Mouse (Mus musculus) hindbrain, embryonic 13.5 days (tissue): ENCODE results near the gene Gm8082. TPM values are rescaled to one million over a fixed set of nuclear protein-coding genes. Genes with fewer than 3 reads are reported as not detected.
"Not testable (repeated sequence)": the region's sequence is repeated elsewhere in the genome, so short reads cannot be mapped to it uniquely, and the experiment has no call there.

Experiments used
- ATAC-seq: fragments of 200-750 bp; cut with Nextera tagmentation; 2 replicates; pipeline ENCODE4 v1.8.0; 2017; ENCODE audit warnings: moderate TSS enrichment; ENCODE audit not compliant: low FRiP score
- H3K27ac ChIP-seq: fragments of 300-500 bp; sonication (generic); 2 replicates; pipeline ENCODE4 v1.5.1; 2015; ENCODE audit warnings: inconsistent platforms, mild to moderate bottlenecking, moderate library complexity
- H3K27me3 ChIP-seq: fragments of 300-500 bp; sonication (generic); 2 replicates; pipeline ENCODE4 v1.6.1; 2015; ENCODE audit warnings: mild to moderate bottlenecking, inconsistent platforms
- H3K36me3 ChIP-seq: fragments of 300-500 bp; sonication (generic); 2 replicates; pipeline ENCODE4 v1.6.1; 2015; ENCODE audit warnings: mild to moderate bottlenecking, inconsistent platforms
- H3K4me1 ChIP-seq: fragments of 300-500 bp; sonication (generic); replicated peaks from 2 replicates; pipeline ENCODE4 v1.6.1; 2015; ENCODE audit warnings: inconsistent platforms
- H3K4me2 ChIP-seq: fragments of 300-500 bp; sonication (generic); 2 replicates; pipeline ENCODE4 v1.6.1; 2015; ENCODE audit warnings: inconsistent platforms, mild to moderate bottlenecking, moderate library complexity
- H3K4me3 ChIP-seq: fragments of 300-500 bp; sonication (generic); 2 replicates; pipeline ENCODE4 v1.5.1; 2015; ENCODE audit warnings: mild to moderate bottlenecking, inconsistent platforms
- H3K9ac ChIP-seq: fragments of 300-500 bp; sonication (generic); 2 replicates; pipeline ENCODE4 v1.6.1; 2015; ENCODE audit warnings: mild to moderate bottlenecking, inconsistent platforms
- H3K9me3 ChIP-seq: fragments of 300-500 bp; sonication (generic); 2 replicates; pipeline ENCODE4 v1.6.1; 2016; ENCODE audit warnings: inconsistent platforms
- WGBS: fragments of 180-500 bp; shearing (Covaris S2); methylation state at CpG from one replicate; pipeline ENCODE4 v1.1.7; 2015; 5-methylcytosine and 5-hydroxymethylcytosine counted together
- polyA plus RNA-seq: library from polyadenylated mRNA; unstranded; fragments of >200 nt; fragmentation: Nextera tagmentation; extraction: Ambion mirVana; gene quantifications from 2 replicates; pipeline ENCODE4 v1.2.1, GENCODE M21; 2015

The Gm8082 gene
- not detected in 2 replicates for polyA plus RNA-seq

GRCm38 (mm10) chr14:42993524-42993923, at the start of gene Gm8082:
TSS of gene Gm8082 (minus strand) at chr14:42993624.
- WGBS, result no CpG with 5 or more reads among the region's 1 CpGs
- not testable (repeated sequence) for H3K4me3 ChIP-seq, H3K27me3 ChIP-seq, H3K36me3 ChIP-seq, H3K27ac ChIP-seq, H3K9me3 ChIP-seq, H3K4me2 ChIP-seq, H3K4me1 ChIP-seq, H3K9ac ChIP-seq, ATAC-seq

GRCm38 (mm10) chr14:43015528-43015927, 22.1 kb upstream of the Gm8082 start, which contains the start of gene Gm10376:
TSS of gene Gm10376 (minus strand) at chr14:43015628.
- H3K36me3 ChIP-seq, H3K27ac ChIP-seq, ATAC-seq: not testable (repeated sequence)

More at GRCm38 (mm10) chr14:43015528-43015927, 22.1 kb upstream of the Gm8082 start, which contains the start of gene Gm10376:
- not testable (repeated sequence) for H3K4me2 ChIP-seq, H3K27me3 ChIP-seq, H3K4me1 ChIP-seq, H3K4me3 ChIP-seq, H3K9me3 ChIP-seq, H3K9ac ChIP-seq

Other genes with a start within 250 kb of the Gm8082 start
- gene Gm3015, start 224.8 kb downstream of the Gm8082 start, polyA plus RNA-seq, result not detected in 2 replicates
- gene Gm10377, start 195.6 kb downstream of the Gm8082 start, polyA plus RNA-seq, result not detected in 2 replicates
- gene Gm21977, start 140.1 kb downstream of the Gm8082 start, polyA plus RNA-seq, result not detected in 2 replicates
- not detected in 2 replicates for gene Gm10376, start 22.0 kb upstream of the Gm8082 start, polyA plus RNA-seq
- gene Gm8094, start 83.0 kb upstream of the Gm8082 start, polyA plus RNA-seq, result not detected in 2 replicates
- not detected in 2 replicates for gene Gm8104, start 107.0 kb upstream of the Gm8082 start, polyA plus RNA-seq
- not detected in 2 replicates for gene Gm7233, start 186.2 kb upstream of the Gm8082 start, polyA plus RNA-seq
- not detected in 2 replicates for gene Gm8122, start 241.7 kb upstream of the Gm8082 start, polyA plus RNA-seq